Mouse (Mus musculus): Measurements from ENCODE around the gene Rps28. TPM values are rescaled to one million over a fixed set of nuclear protein-coding genes. Genes with fewer than 3 reads are reported as not detected.

The Rps28 gene
- polyA plus RNA-seq, 1 experiment from 2014 or later: 1,039 TPM

DNA sequence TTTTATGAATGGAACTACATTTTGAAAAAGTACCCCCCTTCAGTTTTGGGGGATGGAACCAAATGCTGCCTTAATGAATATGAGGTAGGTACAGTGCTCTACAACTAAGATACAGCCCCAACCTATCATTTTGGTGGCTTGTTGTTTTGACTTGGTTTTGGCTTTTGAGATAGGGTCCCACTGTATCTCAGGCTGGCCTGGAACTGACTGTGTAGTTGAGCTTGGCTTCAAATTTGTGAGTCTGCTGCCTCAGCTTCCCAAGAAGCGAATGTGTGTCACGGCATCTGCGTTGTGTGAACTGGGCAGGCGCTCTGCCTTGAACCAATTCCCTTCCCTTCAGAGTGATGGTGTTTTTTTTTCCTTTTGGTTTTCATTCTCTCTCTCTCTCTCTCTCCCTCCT is 52.7 kb downstream of the Rps28 start:
- Histone ChIP-seq H3K36me3 (ENCODE audit: control insufficient read depth, insufficient read depth, low read length) (peaks cover 4% of the 10 kb centered on the region), H3K4me3 (ENCODE audit: low read length) (no peak overlapping the region), H3K4me2 (ENCODE audit: low read depth, low read length) (no peak overlapping the region), H3K27me3 (ENCODE audit: control insufficient read depth, insufficient read depth, low read depth, low read length) (no peaks in the 10 kb centered on the region), H3K4me1 (replicated peaks; ENCODE audit: control insufficient read depth, insufficient read depth, low read length) (no peaks in the 10 kb centered on the region), H3K9me3 (ENCODE audit: control insufficient read depth, low read length) (no peaks in the 10 kb centered on the region), H3K27ac (ENCODE audit: low read length) (no peak overlapping the region), H3K9ac (ENCODE audit: low read length) (no peak overlapping the region)
- ATAC-seq (ENCODE audit: low read depth): no peak
- WGBS: 84% methylated on average over 4 of the region's 4 CpGs

Other genes starting within 250 kb of the Rps28 start
- gene Zfp414, start 195.5 kb downstream of the Rps28 start, polyA plus RNA-seq (2015; fragmentation: Nextera tagmentation; extraction: Ambion mirVana): 53.0 and 56.2 TPM in 2 replicates
- 1.0 and 1.1 TPM in 2 replicates for gene Pram1, start 186.5 kb downstream of the Rps28 start, polyA plus RNA-seq (2015; fragmentation: Nextera tagmentation; extraction: Ambion mirVana)
- gene Hnrnpm, start 137.7 kb downstream of the Rps28 start, polyA plus RNA-seq (2015; fragmentation: Nextera tagmentation; extraction: Ambion mirVana): 315 and 351 TPM in 2 replicates
- 61.8 and 72.0 TPM in 2 replicates for gene March2, start 105.9 kb downstream of the Rps28 start, polyA plus RNA-seq (2015; fragmentation: Nextera tagmentation; extraction: Ambion mirVana)
- gene Rab11b, start 64.0 kb downstream of the Rps28 start, polyA plus RNA-seq (2015; fragmentation: Nextera tagmentation; extraction: Ambion mirVana): 279 and 289 TPM in 2 replicates
- 46.1 and 48.3 TPM in 2 replicates for gene Angptl4, start 42.7 kb downstream of the Rps28 start, polyA plus RNA-seq (2015; fragmentation: Nextera tagmentation; extraction: Ambion mirVana)
- 78.8 and 89.6 TPM in 2 replicates for gene Kank3, start 14.0 kb downstream of the Rps28 start, polyA plus RNA-seq (2015; fragmentation: Nextera tagmentation; extraction: Ambion mirVana)
- gene Ndufa7, start within 50 bp of the Rps28 start, polyA plus RNA-seq (2015; fragmentation: Nextera tagmentation; extraction: Ambion mirVana): 482 and 489 TPM in 2 replicates
- gene Cd320, start 18.5 kb upstream of the Rps28 start, polyA plus RNA-seq (2015; fragmentation: Nextera tagmentation; extraction: Ambion mirVana): 63.4 and 67.1 TPM in 2 replicates
- gene Gm7029, start 49.3 kb upstream of the Rps28 start, polyA plus RNA-seq (2015; fragmentation: Nextera tagmentation; extraction: Ambion mirVana): not detected in 2 replicates
- gene Kifc1, start 66.1 kb upstream of the Rps28 start, polyA plus RNA-seq (2015; fragmentation: Nextera tagmentation; extraction: Ambion mirVana): 8.8 and 9.6 TPM in 2 replicates
- gene Platr17, start 80.6 kb upstream of the Rps28 start, polyA plus RNA-seq (2015; fragmentation: Nextera tagmentation; extraction: Ambion mirVana): 0.26 TPM in 1 of 2 replicates, not detected in the other
- gene Daxx, start 84.9 kb upstream of the Rps28 start, polyA plus RNA-seq (2015; fragmentation: Nextera tagmentation; extraction: Ambion mirVana): 44.1 and 50.6 TPM in 2 replicates
- 57.7 and 70.8 TPM in 2 replicates for gene Tapbp, start 91.3 kb upstream of the Rps28 start, polyA plus RNA-seq (2015; fragmentation: Nextera tagmentation; extraction: Ambion mirVana)
- gene Zbtb22, start 91.3 kb upstream of the Rps28 start, polyA plus RNA-seq (2015; fragmentation: Nextera tagmentation; extraction: Ambion mirVana): 17.8 and 18.7 TPM in 2 replicates
- gene Rgl2, start 105.0 kb upstream of the Rps28 start, polyA plus RNA-seq (2015; fragmentation: Nextera tagmentation; extraction: Ambion mirVana): 49.5 and 51.7 TPM in 2 replicates
- 143 and 151 TPM in 2 replicates for gene Pfdn6, start 115.8 kb upstream of the Rps28 start, polyA plus RNA-seq (2015; fragmentation: Nextera tagmentation; extraction: Ambion mirVana)
- 20.2 and 20.6 TPM in 2 replicates for gene Wdr46, start 116.1 kb upstream of the Rps28 start, polyA plus RNA-seq (2015; fragmentation: Nextera tagmentation; extraction: Ambion mirVana)
- gene B3galt4, start 126.9 kb upstream of the Rps28 start, polyA plus RNA-seq (2015; fragmentation: Nextera tagmentation; extraction: Ambion mirVana): 5.5 and 5.6 TPM in 2 replicates
- 49.4 and 50.5 TPM in 2 replicates for gene Vps52, start 131.2 kb upstream of the Rps28 start, polyA plus RNA-seq (2015; fragmentation: Nextera tagmentation; extraction: Ambion mirVana)
- gene Rps18, start 131.4 kb upstream of the Rps28 start, polyA plus RNA-seq (2015; fragmentation: Nextera tagmentation; extraction: Ambion mirVana): 1,739 and 1,825 TPM in 2 replicates
- 55.5 and 83.8 TPM in 2 replicates for gene H2-K1, start 175.8 kb upstream of the Rps28 start, polyA plus RNA-seq (2015; fragmentation: Nextera tagmentation; extraction: Ambion mirVana)
- 15.0 and 15.2 TPM in 2 replicates for gene Ring1, start 200.1 kb upstream of the Rps28 start, polyA plus RNA-seq (2015; fragmentation: Nextera tagmentation; extraction: Ambion mirVana)
- 40.9 and 41.6 TPM in 2 replicates for gene H2-Ke6, start 203.5 kb upstream of the Rps28 start, polyA plus RNA-seq (2015; fragmentation: Nextera tagmentation; extraction: Ambion mirVana)
- 188 and 191 TPM in 2 replicates for gene Slc39a7, start 207.1 kb upstream of the Rps28 start, polyA plus RNA-seq (2015; fragmentation: Nextera tagmentation; extraction: Ambion mirVana)
- gene Rxrb, start 207.2 kb upstream of the Rps28 start, polyA plus RNA-seq (2015; fragmentation: Nextera tagmentation; extraction: Ambion mirVana): 49.6 and 49.9 TPM in 2 replicates
- gene Col11a2, start 214.9 kb upstream of the Rps28 start, polyA plus RNA-seq (2015; fragmentation: Nextera tagmentation; extraction: Ambion mirVana): 2.6 and 3.7 TPM in 2 replicates

All from lung, embryonic 16.5 days (tissue).